Mouse (Mus musculus) adrenal gland, adult (tissue): Measurements from ENCODE around the gene Prr9.

ENCODE experiments used
- DNase-seq, 2 experiments: peaks; one replicate each; pipeline ENCODE4 v3.0.0; 2022 to 2023; ENCODE audit warnings: low spot score in 1 of 2; ENCODE audit not compliant: inconsistent age in 2 of 2

The Prr9 gene

GRCm38 (mm10) chr3:92123847-92124246, at the start of gene Prr9:
Prr9 (minus strand) TSS chr3:92123947.
- no peak for DNase-seq

GRCm38 (mm10) chr3:92169847-92170246, 46.1 kb upstream of the Prr9 start:
- DNase-seq, result no peak

GRCm38 (mm10) chr3:92153322-92153721, 29.6 kb upstream of the Prr9 start:
- peak; percentile 33 to 86 for DNase-seq

GRCm38 (mm10) chr3:92150631-92151277, 27.0 kb upstream of the Prr9 start:
- DNase-seq, result peak; percentile 33 to 83

- no peak for DNase-seq
Observed at GRCm38 (mm10) chr3:92147913-92148312, 24.2 kb upstream of the Prr9 start.

- peak in 1 of 2 experiments; percentile 33 for DNase-seq
Observed at GRCm38 (mm10) chr3:92147420-92147819, 23.7 kb upstream of the Prr9 start.

GRCm38 (mm10) chr3:92142644-92143043, 18.9 kb upstream of the Prr9 start, which contains the start of gene Lelp1:
Lelp1 (minus strand) TSS chr3:92142744.
- no peak for DNase-seq

GRCm38 (mm10) chr3:92120902-92121301, 2.8 kb downstream of the Prr9 start:
- peak; percentile 38 to 76 for DNase-seq

- peak in 1 of 2 experiments; percentile 69 for DNase-seq
Observed at GRCm38 (mm10) chr3:92117930-92118329, 5.8 kb downstream of the Prr9 start.

GRCm38 (mm10) chr3:92111526-92111925, 12.2 kb downstream of the Prr9 start:
- DNase-seq, result no peak

GRCm38 (mm10) chr3:92110790-92111189, 13.0 kb downstream of the Prr9 start:
- DNase-seq, result no peak

GRCm38 (mm10) chr3:92106582-92106981, 17.2 kb downstream of the Prr9 start:
- peak; percentile 14 to 60 for DNase-seq

GRCm38 (mm10) chr3:92083042-92083441, 40.7 kb downstream of the Prr9 start, which contains the start of gene Lor:
Lor (minus strand) TSS chr3:92083142.
- DNase-seq, result no peak

GRCm38 (mm10) chr3:92081285-92081931, 42.3 kb downstream of the Prr9 start:
- DNase-seq, result peak; percentile 33 to 76

GRCm38 (mm10) chr3:92080462-92081284, 43.1 kb downstream of the Prr9 start:
- DNase-seq, result peak; percentile 80 to 93
